Mouse (Mus musculus) lung, postnatal 0 days (tissue): ENCODE results near the gene Arhgap21. TPM values are rescaled to one million over a fixed set of nuclear protein-coding genes. Genes with fewer than 3 reads are reported as not detected.

ENCODE experiments used
- ATAC-seq: fragments of 200-750 bp; cut with Nextera tagmentation; 2 replicates; pipeline ENCODE4 v1.8.0; 2017; ENCODE audit warnings: moderate library complexity
- DNase-seq: peaks from one replicate; pipeline ENCODE4 v3.0.0-alpha.2; 2016; ENCODE audit warnings: low spot score
- H3K27ac ChIP-seq: fragments of 300-500 bp; sonication (generic); 2 replicates; pipeline ENCODE4 v1.5.1; 2014; ENCODE audit warnings: antibody characterized with exemption, mild to moderate bottlenecking, low read length, mixed read lengths
- H3K27me3 ChIP-seq: fragments of 300-500 bp; sonication (generic); replicated peaks from 2 replicates; pipeline ENCODE4 v1.6.1; 2014; ENCODE audit warnings: low read length, mixed read lengths; ENCODE audit not compliant: insufficient read depth
- H3K36me3 ChIP-seq: fragments of 300-500 bp; sonication (generic); 2 replicates; pipeline ENCODE4 v1.6.1; 2014; ENCODE audit warnings: low read length, mixed read lengths; ENCODE audit not compliant: insufficient read depth
- H3K4me1 ChIP-seq: fragments of 300-500 bp; sonication (generic); 2 replicates; pipeline ENCODE4 v1.6.1; 2014; ENCODE audit warnings: antibody characterized with exemption, low read depth, low read length, mixed read lengths; ENCODE audit not compliant: insufficient read depth
- H3K4me2 ChIP-seq: fragments of 300-500 bp; sonication (generic); replicated peaks from 2 replicates; pipeline ENCODE4 v1.6.1; 2014; ENCODE audit warnings: low read depth, mild to moderate bottlenecking, low read length, moderate library complexity, mixed read lengths
- H3K4me3 ChIP-seq: fragments of 300-500 bp; sonication (generic); 2 replicates; pipeline ENCODE4 v1.5.1; 2014; ENCODE audit warnings: low read depth, low read length
- H3K9ac ChIP-seq: fragments of 300-500 bp; sonication (generic); replicated peaks from 2 replicates; pipeline ENCODE4 v1.6.1; 2014; ENCODE audit warnings: low read depth, mild to moderate bottlenecking
- H3K9me3 ChIP-seq: fragments of 300-500 bp; sonication (generic); 2 replicates; pipeline ENCODE4 v1.6.1; 2016; ENCODE audit warnings: low read length, mixed read lengths
- CTCF ChIP-seq: IDR thresholded peaks from 2 replicates; pipeline ENCODE4 v1.5.1; 2016; ENCODE audit warnings: antibody characterized with exemption, mild to moderate bottlenecking
- EP300 ChIP-seq: IDR thresholded peaks from 2 replicates; pipeline ENCODE4 v1.6.1; 2016; ENCODE audit warnings: antibody characterized with exemption, mild to moderate bottlenecking, control low read depth
- WGBS: fragments of 180-500 bp; shearing (Covaris S2); extraction: QIAGEN DNeasy Blood & Tissue Kit; methylation state at CpG from one replicate; pipeline ENCODE4 v1.1.7; 2014; 5-methylcytosine and 5-hydroxymethylcytosine counted together
- polyA plus RNA-seq: library from polyadenylated mRNA; unstranded; fragments of >200 nt; fragmentation: Nextera tagmentation; extraction: Ambion mirVana; gene quantifications from 2 replicates; pipeline ENCODE4 v1.2.1, GENCODE M21; 2015

The Arhgap21 gene
- polyA plus RNA-seq, 1 experiment from 2014 or later = 9.9 TPM

- peaks cover 20% of the 10 kb centered on the region for H3K4me1 ChIP-seq
- H3K27me3 ChIP-seq = no peaks in the 10 kb centered on the region
- H3K4me2 ChIP-seq = peak overlapping the region; percentile 88
- peak overlapping the region; percentile 95 for H3K4me3 ChIP-seq
- peak overlapping the region; percentile 98 for H3K27ac ChIP-seq
- H3K9me3 ChIP-seq = no peaks in the 10 kb centered on the region
- TF ChIP-seq CTCF (no peak), EP300 (no peak)
- H3K9ac ChIP-seq = peak overlapping the region; percentile 86
- H3K36me3 ChIP-seq = no peaks in the 10 kb centered on the region
- 3% methylated on average over 13 of the region's 13 CpGs for WGBS
- DNase-seq = peak; percentile 57
- ATAC-seq = no peak
Measured at GRCm38 (mm10) chr2:20967101-20967645, 1.5 kb downstream of the Arhgap21 start.

GRCm38 (mm10) chr2:20966176-20967100 is 2.2 kb downstream of the Arhgap21 start:
- Histone ChIP-seq H3K4me2 (peak overlapping the region; percentile 88), H3K36me3 (no peaks in the 10 kb centered on the region), H3K27me3 (no peaks in the 10 kb centered on the region), H3K4me3 (peak overlapping the region; percentile 95), H3K9ac (peak overlapping the region; percentile 86), H3K9me3 (no peaks in the 10 kb centered on the region), H3K4me1 (peaks cover 20% of the 10 kb centered on the region), H3K27ac (peak overlapping the region; percentile 98; the same call in 1 of the 2 replicates)
- DNase-seq (no peak), ATAC-seq (no peak)
- 26% methylated on average over 18 of the region's 18 CpGs for WGBS
- TF ChIP-seq EP300 = no peak
- no peak for TF ChIP-seq CTCF

GRCm38 (mm10) chr2:20965361-20965760 is 3.3 kb downstream of the Arhgap21 start:
- Histone ChIP-seq H3K4me2 (peak overlapping the region; percentile 88; the same call in 1 of the 2 replicates), H3K9ac (no peak overlapping the region), H3K4me1 (peaks cover 20% of the 10 kb centered on the region), H3K4me3 (no peak overlapping the region), H3K27me3 (no peaks in the 10 kb centered on the region), H3K36me3 (no peaks in the 10 kb centered on the region), H3K9me3 (no peaks in the 10 kb centered on the region), H3K27ac (no peak overlapping the region)
- WGBS = 75% methylated on average over 3 of the region's 3 CpGs
- no peak for ATAC-seq
- no peak for TF ChIP-seq EP300
- no peak for TF ChIP-seq CTCF
- no peak for DNase-seq

GRCm38 (mm10) chr2:20964461-20964860 is 4.2 kb downstream of the Arhgap21 start:
- peaks cover 24% of the 10 kb centered on the region for H3K4me1 ChIP-seq

GRCm38 (mm10) chr2:20963226-20963805 is 5.4 kb downstream of the Arhgap21 start:
- H3K27ac ChIP-seq = no peak overlapping the region
- ATAC-seq (no peak), DNase-seq (no peak)
- 48% methylated on average over 5 of the region's 5 CpGs for WGBS
- TF ChIP-seq CTCF (no peak), EP300 (no peak)
- H3K4me3 ChIP-seq = no peak overlapping the region
- no peak overlapping the region for H3K4me2 ChIP-seq
- H3K36me3 ChIP-seq = no peaks in the 10 kb centered on the region
- no peaks in the 10 kb centered on the region for H3K27me3 ChIP-seq
- H3K9ac ChIP-seq = no peak overlapping the region
- H3K4me1 ChIP-seq = peaks cover 24% of the 10 kb centered on the region
- no peaks in the 10 kb centered on the region for H3K9me3 ChIP-seq

More at GRCm38 (mm10) chr2:20964461-20964860, 4.2 kb downstream of the Arhgap21 start:
- no peaks in the 10 kb centered on the region for H3K36me3 ChIP-seq
- H3K4me2 ChIP-seq = no peak overlapping the region
- no peak overlapping the region for H3K4me3 ChIP-seq
- no peak overlapping the region for H3K9ac ChIP-seq
- DNase-seq = no peak
- TF ChIP-seq EP300 = no peak
- TF ChIP-seq CTCF = no peak
- no peak for ATAC-seq
- no peaks in the 10 kb centered on the region for H3K9me3 ChIP-seq
- H3K27ac ChIP-seq = no peak overlapping the region
- H3K27me3 ChIP-seq = no peaks in the 10 kb centered on the region

- Histone ChIP-seq H3K4me3 (no peak overlapping the region), H3K9me3 (no peaks in the 10 kb centered on the region)
- no peak for ATAC-seq
Measured at GRCm38 (mm10) chr2:20962284-20962683, 6.4 kb downstream of the Arhgap21 start.

More at GRCm38 (mm10) chr2:20962284-20962683, 6.4 kb downstream of the Arhgap21 start:
- no peaks in the 10 kb centered on the region for H3K27me3 ChIP-seq
- 30% methylated on average over 2 of the region's 2 CpGs for WGBS
- H3K9ac ChIP-seq = no peak overlapping the region
- peaks cover 23% of the 10 kb centered on the region for H3K4me1 ChIP-seq
- H3K4me2 ChIP-seq = no peak overlapping the region
- DNase-seq = no peak
- H3K36me3 ChIP-seq = no peaks in the 10 kb centered on the region
- H3K27ac ChIP-seq = no peak overlapping the region
- TF ChIP-seq EP300 (no peak), CTCF (no peak)
